ENCODE assay signal across 17 mouse cellular contexts in genomic region chr2:3266466-3266865, GRCm38 (mm10).
"Had no signal": no experiment of that assay in that cellular context is flagged by ENCODE, and none has a peak within 500 bp of the region (broad histone marks: within the 10 kb centered on the region; RNA-seq: fewer than 3 reads in every experiment).

No protein-coding gene starts in this region.

- H3K27ac ChIP-seq: neural tube, embryonic 12.5 days; neural tube, embryonic 13.5 days; neural tube, embryonic 15.5 days; stomach, embryonic 15.5 days; stomach, postnatal 0 days had no signal

- H3K4me3 ChIP-seq: neural tube, embryonic 12.5 days; neural tube, embryonic 13.5 days; neural tube, embryonic 15.5 days; stomach, embryonic 15.5 days had no signal

- DNase-seq: retina, postnatal 1 day; right cerebral cortex, adult 18-20 months; right cerebral cortex, postnatal 14 days; right cerebral cortex, postnatal 25 days; right cerebral cortex, postnatal 4 days; spleen, adult 18-20 months; thymus, adult 18-20 months; thymus, adult 2 months; thymus, postnatal 14 days; thymus, postnatal 25 days; thymus, postnatal 36 days; thymus, postnatal 4 days had no signal

- H3K4me1 ChIP-seq: neural tube, embryonic 12.5 days; neural tube, embryonic 13.5 days; neural tube, embryonic 15.5 days; stomach, embryonic 15.5 days had no signal
